Mouse (Mus musculus) small intestine, adult 2 months (tissue): ENCODE results near the gene Rplp0.

Source experiments
- CTCF ChIP-seq: fragments of 200-500 bp; IDR thresholded peaks from 2 replicates; pipeline ENCODE4 v1.5.1; 2012; ENCODE audit warnings: low read depth, mild to moderate bottlenecking, control low read depth, inconsistent platforms, low read length, moderate library complexity, mixed read lengths; ENCODE audit not compliant: insufficient replicate concordance, insufficient read length; ENCODE audit errors: extremely low read depth
- POLR2A ChIP-seq: fragments of 200-500 bp; IDR thresholded peaks from 2 replicates; pipeline ENCODE4 v1.6.1; 2012; ENCODE audit warnings: low read depth, mild to moderate bottlenecking, control low read depth, inconsistent platforms, low read length, moderate library complexity

DNA sequence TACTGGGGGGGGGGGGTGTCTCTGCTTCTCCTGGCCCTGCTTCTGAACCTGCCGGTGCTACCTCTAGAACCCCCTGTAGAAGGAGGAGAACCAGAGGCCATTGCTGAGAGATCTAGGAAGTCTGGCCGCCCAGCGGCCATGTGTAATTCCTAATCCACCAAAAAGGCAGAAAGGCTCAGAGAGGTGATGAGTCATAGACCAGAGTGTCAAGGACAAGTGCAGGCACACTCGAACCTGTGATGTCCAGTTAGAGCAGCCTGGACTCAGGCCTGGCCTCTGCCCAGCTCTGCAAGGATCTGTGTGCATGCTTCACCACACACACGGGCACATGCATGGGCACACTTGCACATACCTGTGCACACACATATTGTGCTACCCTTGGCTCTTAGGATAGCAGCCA is 31.1 kb upstream of the Rplp0 start:
- TF ChIP-seq CTCF (no peak), POLR2A (no peak)
